Mouse (Mus musculus) intestine, embryonic 14.5 days (tissue): ENCODE measurements around the gene Anks3. TPM values are rescaled to one million over a fixed set of nuclear protein-coding genes. Genes with fewer than 3 reads are reported as not detected.

Experiments
- ATAC-seq: fragments of 200-750 bp; cut with Nextera tagmentation; replicated peaks from 2 replicates; pipeline ENCODE4 v1.8.0; 2017; ENCODE audit warnings: low read depth, moderate number of reproducible peaks, moderate TSS enrichment, moderate library complexity; ENCODE audit not compliant: low FRiP score, low TSS enrichment
- DNase-seq: peaks from one replicate; pipeline ENCODE4 v3.0.0-alpha.2; 2018; ENCODE audit warnings: low spot score
- H3K27ac ChIP-seq: fragments of 300-500 bp; sonication (generic); 2 replicates; pipeline ENCODE4 v1.5.1; 2014; ENCODE audit warnings: low read depth, mild to moderate bottlenecking, control low read depth
- H3K27me3 ChIP-seq: fragments of 300-500 bp; sonication (generic); replicated peaks from 2 replicates; pipeline ENCODE4 v1.6.1; 2014; ENCODE audit warnings: low read length, control low read depth; ENCODE audit not compliant: control insufficient read depth, insufficient read depth
- H3K36me3 ChIP-seq: fragments of 300-500 bp; sonication (generic); 2 replicates; pipeline ENCODE4 v1.6.1; 2014; ENCODE audit warnings: low read length, control low read depth; ENCODE audit not compliant: control insufficient read depth, insufficient read depth
- H3K4me1 ChIP-seq: fragments of 300-500 bp; sonication (generic); replicated peaks from 2 replicates; pipeline ENCODE4 v1.6.1; 2014; ENCODE audit warnings: low read length, control low read depth, mixed read lengths; ENCODE audit not compliant: control insufficient read depth, insufficient read depth
- H3K4me2 ChIP-seq: fragments of 300-500 bp; sonication (generic); 2 replicates; pipeline ENCODE4 v1.6.1; 2014; ENCODE audit warnings: low read length
- H3K4me3 ChIP-seq: fragments of 300-500 bp; sonication (generic); 2 replicates; pipeline ENCODE4 v1.5.1; 2014; ENCODE audit warnings: low read depth, low read length, control low read depth, mixed read lengths
- H3K9ac ChIP-seq: fragments of 300-500 bp; sonication (generic); 2 replicates; pipeline ENCODE4 v1.6.1; 2014; ENCODE audit warnings: mild to moderate bottlenecking, low read length
- H3K9me3 ChIP-seq: fragments of 300-500 bp; sonication (generic); 2 replicates; pipeline ENCODE4 v1.6.1; 2016; ENCODE audit warnings: low read length, control low read depth; ENCODE audit not compliant: control insufficient read depth
- WGBS: fragments of 180-500 bp; shearing (Covaris S2); extraction: QIAGEN DNeasy Blood & Tissue Kit; methylation state at CpG from one replicate; pipeline ENCODE4 v1.1.7; 2014; 5-methylcytosine and 5-hydroxymethylcytosine counted together
- polyA plus RNA-seq: library from polyadenylated mRNA; unstranded; fragments of >200 nt; fragmentation: Nextera tagmentation; extraction: Ambion mirVana; gene quantifications from 2 replicates; pipeline ENCODE4 v1.2.1, GENCODE M21; 2014

Anks3 gene
- polyA plus RNA-seq, 1 experiment from 2014 or later = 45.0 TPM

DNA sequence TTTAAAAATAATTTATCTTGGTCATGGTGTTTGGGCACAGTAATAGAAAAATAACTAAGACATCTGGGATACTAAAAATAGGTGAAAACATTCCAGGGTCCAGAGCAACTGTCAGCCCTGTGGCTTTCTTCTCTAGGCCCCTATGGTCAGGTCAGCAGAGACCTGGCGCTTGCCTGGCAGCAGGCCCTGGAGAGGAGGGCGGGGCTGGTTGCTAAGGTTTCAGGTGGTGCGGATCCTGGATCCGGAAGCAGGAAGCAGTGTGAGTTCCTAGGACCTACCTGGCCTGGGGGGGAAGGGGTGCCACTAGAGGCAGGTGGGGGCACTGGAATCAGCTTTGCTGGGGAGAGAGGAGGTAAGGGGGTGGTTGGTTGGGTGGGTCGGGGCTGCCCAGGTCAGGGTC is 43.1 kb upstream of the Anks3 start, which contains the start of gene Smim22:
Gene Smim22, plus strand, starts transcription at position 222 of the 400 bp plus-strand sequence.
- H3K36me3 ChIP-seq = peaks cover 11% of the 10 kb centered on the region; the same call in 1 of the 2 replicates
- 39% methylated on average over 5 of the region's 5 CpGs for WGBS
- peaks cover 1% of the 10 kb centered on the region; the same call in 1 of the 2 replicates for H3K4me1 ChIP-seq
- ATAC-seq (peak; percentile 84), DNase-seq (peak; percentile 72)
- H3K9me3 ChIP-seq = no peaks in the 10 kb centered on the region
- peak within 1 kb of the TSS; percentile 25 for H3K4me3 ChIP-seq
- H3K27me3 ChIP-seq = no peaks in the 10 kb centered on the region
- no peak within 1 kb of the TSS for H3K9ac ChIP-seq
- H3K27ac ChIP-seq = peak within 1 kb of the TSS; percentile 43; the same call in 1 of the 2 replicates
- peak within 1 kb of the TSS; percentile 33 for H3K4me2 ChIP-seq

DNA sequence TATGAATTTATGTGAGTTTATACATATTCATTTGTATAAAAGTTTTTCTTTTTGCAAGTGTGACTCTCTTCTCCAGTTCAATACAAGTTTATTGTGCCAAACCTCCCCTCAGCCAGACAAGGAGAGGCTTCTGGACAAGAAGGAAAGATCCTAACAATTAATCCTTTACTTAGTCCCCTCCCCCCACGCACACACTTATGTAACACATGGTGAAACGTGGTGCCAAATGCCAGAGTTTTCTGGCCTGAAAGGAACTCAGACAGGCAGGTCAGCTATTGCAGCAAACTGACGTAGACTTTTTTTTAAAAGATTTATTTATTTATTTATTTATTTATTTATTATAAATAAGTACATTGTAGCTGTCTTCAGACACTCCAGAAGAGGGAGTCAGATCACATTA is 36.6 kb upstream of the Anks3 start:
- DNase-seq (no peak), ATAC-seq (no peak)
- Histone ChIP-seq H3K4me2 (no peak overlapping the region), H3K9me3 (no peaks in the 10 kb centered on the region), H3K9ac (no peak overlapping the region), H3K27ac (no peak overlapping the region), H3K36me3 (no peaks in the 10 kb centered on the region), H3K27me3 (no peaks in the 10 kb centered on the region), H3K4me1 (peaks cover 3% of the 10 kb centered on the region; the same call in 1 of the 2 replicates), H3K4me3 (no peak overlapping the region)
- WGBS = 60% methylated on average over 3 of the region's 3 CpGs

GRCm38 (mm10) chr16:4998984-4999383 is 35.0 kb upstream of the Anks3 start:
- ATAC-seq (no peak), DNase-seq (no peak)
- 25% methylated on average over 1 of the region's 1 CpGs for WGBS
- Histone ChIP-seq H3K4me2 (no peak overlapping the region), H3K4me1 (peaks cover 3% of the 10 kb centered on the region; the same call in 1 of the 2 replicates), H3K27ac (no peak overlapping the region), H3K9ac (no peak overlapping the region), H3K27me3 (no peaks in the 10 kb centered on the region), H3K4me3 (no peak overlapping the region), H3K9me3 (no peaks in the 10 kb centered on the region), H3K36me3 (no peaks in the 10 kb centered on the region)

DNA sequence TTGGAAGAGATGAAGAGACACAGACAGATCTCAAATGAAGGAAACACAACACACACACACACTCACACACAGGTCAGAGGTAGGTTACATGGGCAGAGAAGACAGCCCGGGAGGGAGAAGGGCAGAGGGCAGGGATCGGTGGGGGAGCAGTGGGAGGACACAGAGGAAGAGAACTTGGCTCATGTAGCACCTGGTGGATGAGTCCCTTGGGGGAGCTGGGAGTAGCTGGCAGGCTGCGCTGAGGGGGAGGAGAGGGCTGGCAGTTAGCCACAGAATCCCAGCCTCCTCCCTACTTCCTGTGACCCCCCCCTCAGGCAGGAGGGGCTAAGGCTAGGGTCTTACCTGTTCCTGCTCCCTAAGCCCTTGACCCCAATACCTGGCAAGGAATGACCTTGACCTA is 33.5 kb upstream of the Anks3 start, which contains the start of gene Sept12:
Gene Sept12, minus strand, starts transcription at position 300 of the 400 bp plus-strand sequence.
- Histone ChIP-seq H3K4me1 (peaks cover 3% of the 10 kb centered on the region; the same call in 1 of the 2 replicates), H3K27me3 (no peaks in the 10 kb centered on the region), H3K9ac (no peak within 1 kb of the TSS), H3K4me3 (no peak within 1 kb of the TSS), H3K9me3 (no peaks in the 10 kb centered on the region), H3K4me2 (no peak within 1 kb of the TSS), H3K27ac (no peak within 1 kb of the TSS), H3K36me3 (no peaks in the 10 kb centered on the region)
- 33% methylated on average over 3 of the region's 3 CpGs for WGBS
- DNase-seq = no peak
- no peak for ATAC-seq

DNA sequence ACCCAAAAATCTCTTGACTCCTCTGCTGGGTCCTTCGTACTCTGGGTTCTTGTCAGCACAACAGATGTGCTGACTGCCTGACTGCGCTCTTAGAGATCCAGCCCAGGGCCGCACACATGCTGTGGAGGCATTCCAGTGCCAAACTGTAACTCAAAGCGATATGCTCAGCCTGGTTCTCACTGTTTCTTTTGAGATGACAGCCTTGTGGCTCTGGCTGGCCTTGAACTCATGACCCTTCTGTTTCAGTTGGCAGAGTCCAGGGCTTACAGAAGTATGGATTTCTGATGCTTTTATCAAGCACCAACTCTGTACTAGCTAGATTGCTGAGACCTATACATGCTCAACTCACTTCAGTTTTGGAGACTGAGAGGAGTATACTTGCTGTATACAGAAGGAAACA is 29.3 kb upstream of the Anks3 start:
- Histone ChIP-seq H3K27ac (no peak overlapping the region), H3K4me2 (no peak overlapping the region), H3K9ac (no peak overlapping the region), H3K4me1 (peaks cover 3% of the 10 kb centered on the region; the same call in 1 of the 2 replicates), H3K4me3 (no peak overlapping the region), H3K36me3 (no peaks in the 10 kb centered on the region), H3K27me3 (no peaks in the 10 kb centered on the region), H3K9me3 (no peaks in the 10 kb centered on the region)
- DNase-seq = no peak
- WGBS = 93% methylated on average over 4 of the region's 4 CpGs
- no peak for ATAC-seq

DNA sequence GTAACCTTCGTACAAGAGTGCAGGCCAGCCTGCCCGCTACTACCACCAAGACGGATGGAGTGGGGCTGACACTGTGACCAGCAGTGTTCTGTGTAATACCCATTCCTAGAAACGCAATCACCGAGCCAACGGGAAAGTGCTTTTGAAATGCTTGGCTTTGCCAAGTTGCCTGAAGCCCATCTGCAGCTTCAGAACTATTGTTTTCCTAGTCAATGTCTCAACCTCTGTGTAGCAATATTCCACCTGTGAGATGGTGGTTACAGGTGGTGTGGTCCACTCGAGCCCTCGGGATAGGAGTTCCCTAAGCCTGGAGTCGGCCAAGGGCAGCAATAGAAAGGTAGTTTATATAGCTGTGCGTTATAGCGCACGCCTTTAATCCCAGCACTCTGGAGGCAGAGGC is 20.7 kb upstream of the Anks3 start:
- 91% methylated on average over 12 of the region's 12 CpGs for WGBS
- no peak overlapping the region for H3K9ac ChIP-seq
- no peaks in the 10 kb centered on the region for H3K27me3 ChIP-seq
- H3K36me3 ChIP-seq = no peaks in the 10 kb centered on the region
- DNase-seq = no peak
- H3K4me3 ChIP-seq = no peak overlapping the region
- no peak overlapping the region for H3K4me2 ChIP-seq
- no peaks in the 10 kb centered on the region for H3K9me3 ChIP-seq
- H3K4me1 ChIP-seq = no peaks in the 10 kb centered on the region
- ATAC-seq = no peak
- no peak overlapping the region for H3K27ac ChIP-seq

- Histone ChIP-seq H3K4me2 (no peak overlapping the region), H3K4me3 (no peak overlapping the region), H3K9ac (no peak overlapping the region), H3K36me3 (no peaks in the 10 kb centered on the region), H3K9me3 (no peaks in the 10 kb centered on the region), H3K27me3 (no peaks in the 10 kb centered on the region), H3K27ac (no peak overlapping the region), H3K4me1 (no peaks in the 10 kb centered on the region)
- WGBS = 77% methylated on average over 4 of the region's 4 CpGs
- ATAC-seq (0 out of 2 replicates have a peak, but pooled peaks have one; percentile 51), DNase-seq (peak; percentile 60)
These were observed 15.9 kb upstream of the Anks3 start for GRCm38 (mm10) chr16:4979755-4980380.

GRCm38 (mm10) chr16:4978275-4979051 is 14.5 kb upstream of the Anks3 start:
- H3K27me3 ChIP-seq = no peaks in the 10 kb centered on the region
- no peak overlapping the region for H3K4me2 ChIP-seq
- no peak for ATAC-seq
- H3K4me3 ChIP-seq = no peak overlapping the region
- no peaks in the 10 kb centered on the region for H3K9me3 ChIP-seq
- no peak overlapping the region for H3K9ac ChIP-seq
- no peak for DNase-seq
- H3K27ac ChIP-seq = no peak overlapping the region
- 54% methylated on average over 5 of the region's 5 CpGs for WGBS
- no peaks in the 10 kb centered on the region for H3K4me1 ChIP-seq
- H3K36me3 ChIP-seq = no peaks in the 10 kb centered on the region
